Mouse (Mus musculus): ENCODE data around the gene Cabcoco1.
A peak's percentile ranks its signal among the peaks of the same experiment; 100 is the strongest.

The Cabcoco1 gene

GRCm38 (mm10) chr10:68507741-68508140, 34.0 kb downstream of the Cabcoco1 start:
- DNase-seq (ENCODE audit: low spot score) = no peak

- peak; percentile 11 for DNase-seq (ENCODE audit: low spot score)
Observed at GRCm38 (mm10) chr10:68506242-68506641, 35.5 kb downstream of the Cabcoco1 start.

DNA sequence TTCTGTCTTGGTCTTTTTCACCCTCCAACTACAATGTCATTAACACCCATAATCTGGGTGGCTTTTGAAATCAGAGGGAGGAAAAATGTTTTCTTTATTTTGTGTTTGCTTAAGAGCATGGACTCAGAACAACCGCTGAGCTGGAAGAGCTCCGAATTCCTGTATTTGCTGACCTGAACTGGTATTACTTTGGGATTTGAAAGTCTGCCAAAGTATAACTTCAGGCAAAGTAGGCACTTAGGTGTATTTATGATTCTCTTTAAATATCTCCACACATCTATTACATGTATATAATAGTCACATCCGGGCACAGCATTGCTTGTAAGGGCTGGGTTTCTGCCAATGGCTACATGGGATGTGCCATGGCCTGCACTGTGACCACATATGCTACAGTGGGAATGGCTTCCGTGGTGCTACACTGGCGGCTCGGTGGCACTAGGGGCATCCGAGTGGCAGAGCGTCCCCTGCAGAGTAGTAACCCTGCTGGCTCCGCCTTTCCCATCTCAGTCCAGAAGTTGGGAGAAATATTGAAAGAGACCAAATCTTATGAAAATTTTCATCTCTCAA, 37.0 kb downstream of the Cabcoco1 start:
- no peak for DNase-seq (ENCODE audit: low spot score)

- DNase-seq (ENCODE audit: low spot score) = no peak
Observed at GRCm38 (mm10) chr10:68501067-68501466, 40.6 kb downstream of the Cabcoco1 start.

DNA sequence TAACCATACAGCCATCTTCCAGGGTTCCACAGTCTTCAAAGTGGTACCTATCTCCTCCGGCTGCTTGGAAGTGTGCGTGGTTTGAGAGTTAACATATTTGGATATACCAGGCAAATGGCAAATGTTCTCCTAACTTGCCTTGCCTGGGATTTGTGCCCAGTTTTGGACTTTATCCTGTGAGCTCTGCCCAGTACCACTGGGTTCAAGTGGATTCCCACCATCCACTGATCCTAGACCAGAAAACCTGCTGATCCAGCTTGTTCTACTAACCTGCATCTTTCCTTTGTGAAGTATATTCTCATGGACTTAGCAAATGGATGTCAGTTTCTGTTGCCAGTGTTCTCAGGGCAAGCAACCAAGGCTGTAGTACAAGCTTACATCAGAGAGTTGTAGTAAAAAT, 46.5 kb downstream of the Cabcoco1 start:
- no peak for DNase-seq (ENCODE audit: low spot score)

DNA sequence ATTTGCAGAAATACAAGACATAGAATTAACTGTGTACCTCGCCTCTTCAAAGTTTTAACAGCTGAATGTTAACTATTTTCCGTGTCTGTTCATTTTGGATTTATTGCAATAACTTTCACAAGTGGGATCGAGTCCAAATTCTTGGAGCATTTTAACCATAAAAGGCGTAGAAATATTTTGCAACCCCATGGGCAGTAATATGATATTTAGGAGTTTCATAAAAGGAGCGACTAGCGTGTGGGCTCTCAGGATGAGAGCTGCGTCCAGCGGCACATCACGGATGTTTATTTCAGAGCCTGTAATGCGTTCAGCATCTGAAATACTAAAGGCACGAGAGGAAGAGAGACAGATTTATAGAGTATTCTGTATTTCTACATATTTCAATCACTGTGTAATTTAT, 50.1 kb downstream of the Cabcoco1 start:
- no peak for DNase-seq (ENCODE audit: low spot score)

- DNase-seq (ENCODE audit: low spot score) = no peak
Observed at GRCm38 (mm10) chr10:68490781-68491180, 50.9 kb downstream of the Cabcoco1 start.

DNA sequence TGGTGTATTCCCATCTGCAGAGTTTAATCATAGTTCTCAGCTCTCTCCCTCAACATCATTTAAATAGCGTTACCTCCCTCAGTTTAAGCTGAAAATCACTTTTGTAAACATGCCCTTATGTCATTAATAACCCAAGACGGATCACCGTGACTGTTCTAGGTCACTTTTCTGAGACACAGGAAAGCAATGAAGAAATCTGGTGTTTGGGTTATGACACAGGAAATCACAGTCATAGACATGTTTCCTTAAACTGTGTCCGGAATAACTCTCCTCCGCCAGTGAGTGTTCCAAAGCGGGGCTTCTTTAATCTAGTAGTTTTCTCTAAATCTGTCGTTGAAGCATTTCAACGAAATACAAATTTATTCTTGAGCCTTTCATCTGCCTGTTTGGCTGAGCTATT, 68.9 kb downstream of the Cabcoco1 start:
- no peak for DNase-seq (ENCODE audit: low spot score)

GRCm38 (mm10) chr10:68465737-68466327, 75.9 kb downstream of the Cabcoco1 start:
- no peak for DNase-seq (ENCODE audit: low spot score)

GRCm38 (mm10) chr10:68464943-68465342, 76.8 kb downstream of the Cabcoco1 start:
- DNase-seq (ENCODE audit: low spot score) = peak; percentile 22

DNA sequence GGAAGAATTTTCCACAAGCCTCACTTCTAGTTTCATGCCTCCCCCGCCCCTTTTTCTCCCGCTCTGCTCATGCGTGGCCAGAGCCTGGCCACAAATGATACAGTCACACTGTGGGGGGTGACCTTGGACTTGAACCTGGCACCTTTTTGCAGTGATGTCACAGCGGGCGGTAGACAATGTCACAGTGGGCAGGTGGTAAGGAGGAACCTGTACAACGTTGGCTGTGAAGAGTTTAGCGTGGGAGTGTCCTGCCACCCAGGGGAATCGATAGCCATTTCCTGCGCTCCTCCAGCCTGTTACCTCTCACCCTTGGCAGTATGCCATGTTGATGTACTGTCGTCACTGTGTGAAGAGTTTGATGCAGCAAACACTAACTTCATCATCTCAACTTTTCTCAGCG, 81.9 kb downstream of the Cabcoco1 start:
- DNase-seq (ENCODE audit: low spot score) = no peak

DNA sequence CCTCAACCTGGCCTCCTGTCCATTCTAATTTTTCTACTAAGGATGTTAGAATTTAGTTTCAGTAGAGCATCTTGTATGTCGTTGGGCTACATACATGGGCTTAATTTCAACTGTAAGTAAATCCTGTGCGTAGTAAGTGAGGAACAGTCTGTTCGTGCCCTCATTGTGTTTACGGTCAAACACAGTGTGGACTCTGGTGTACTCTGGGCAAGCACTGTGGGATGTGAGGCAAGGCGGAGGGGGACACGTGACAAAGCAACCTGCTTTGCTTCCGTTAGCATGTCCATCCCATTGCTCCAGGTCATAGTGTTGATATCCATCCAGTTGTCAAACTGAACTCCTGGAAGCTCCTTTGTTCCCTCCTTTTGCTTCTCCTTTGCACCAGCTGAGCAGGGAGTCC, 84.7 kb downstream of the Cabcoco1 start:
- DNase-seq (ENCODE audit: low spot score) = no peak

- DNase-seq (ENCODE audit: low spot score) = no peak
Observed at GRCm38 (mm10) chr10:68454541-68454940, 87.2 kb downstream of the Cabcoco1 start.

DNA sequence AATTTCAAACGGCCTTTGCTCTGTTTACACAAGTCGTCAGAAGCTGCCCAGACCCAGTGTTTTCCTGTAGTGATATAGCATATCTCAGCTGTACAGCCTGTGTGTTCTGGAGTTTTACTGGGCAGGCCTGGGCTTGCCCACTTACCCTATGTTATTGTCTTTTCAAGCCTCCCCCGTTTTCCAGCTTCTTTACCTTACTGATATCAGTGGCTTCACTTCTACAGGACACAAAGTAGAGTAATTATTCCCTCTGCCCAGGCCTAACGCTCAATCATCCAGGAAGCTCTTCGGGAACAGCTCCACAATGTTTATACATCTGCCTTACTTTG, 94.9 kb downstream of the Cabcoco1 start:
- DNase-seq (ENCODE audit: low spot score) = no peak

GRCm38 (mm10) chr10:68445876-68446796, 95.6 kb downstream of the Cabcoco1 start:
- peak; percentile 22 for DNase-seq (ENCODE audit: low spot score)

GRCm38 (mm10) chr10:68445244-68445811, 96.4 kb downstream of the Cabcoco1 start:
- no peak for DNase-seq (ENCODE audit: low spot score)

- no peak for DNase-seq (ENCODE audit: low spot score)
Observed at GRCm38 (mm10) chr10:68444361-68445114, 97.2 kb downstream of the Cabcoco1 start.

GRCm38 (mm10) chr10:68443132-68443531, 98.6 kb downstream of the Cabcoco1 start:
- DNase-seq (ENCODE audit: low spot score) = peak; percentile 40

GRCm38 (mm10) chr10:68442713-68443112, 99.0 kb downstream of the Cabcoco1 start:
- DNase-seq (ENCODE audit: low spot score) = no peak

- no peak for DNase-seq (ENCODE audit: low spot score)
Observed at GRCm38 (mm10) chr10:68441931-68442662, 99.6 kb downstream of the Cabcoco1 start.

DNA sequence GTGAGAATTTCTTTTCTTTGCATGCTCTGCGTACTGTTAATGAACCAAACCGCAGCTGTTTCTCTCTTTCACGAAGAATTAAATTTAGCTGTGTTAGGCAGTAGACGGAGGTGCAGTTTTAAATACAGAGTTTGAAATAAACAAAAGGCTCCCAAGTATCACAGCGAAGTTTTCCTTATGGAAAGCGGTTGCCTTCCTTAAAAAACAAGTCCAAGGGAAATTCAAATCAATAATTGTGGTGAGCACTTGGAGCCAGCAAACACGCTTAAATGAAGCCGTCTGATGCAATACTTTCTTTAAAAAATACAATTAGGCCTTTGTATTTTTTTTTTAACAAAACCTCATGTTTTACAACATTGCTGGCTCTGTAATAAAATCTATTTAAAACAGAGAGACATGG, 101.2 kb downstream of the Cabcoco1 start:
- DNase-seq (ENCODE audit: low spot score) = no peak
